Mouse (Mus musculus): ENCODE results near the gene Atg14. TPM values are rescaled to one million over a fixed set of nuclear protein-coding genes. Genes with fewer than 3 reads are reported as not detected.
"Not testable (repeated sequence)": the region's sequence is repeated elsewhere in the genome, so short reads cannot be mapped to it uniquely, and the experiment has no call there.

Atg14 gene
- polyA plus RNA-seq (2015; fragmentation: Nextera tagmentation; extraction: Ambion mirVana), result 17.3 and 17.4 TPM in 2 replicates

DNA sequence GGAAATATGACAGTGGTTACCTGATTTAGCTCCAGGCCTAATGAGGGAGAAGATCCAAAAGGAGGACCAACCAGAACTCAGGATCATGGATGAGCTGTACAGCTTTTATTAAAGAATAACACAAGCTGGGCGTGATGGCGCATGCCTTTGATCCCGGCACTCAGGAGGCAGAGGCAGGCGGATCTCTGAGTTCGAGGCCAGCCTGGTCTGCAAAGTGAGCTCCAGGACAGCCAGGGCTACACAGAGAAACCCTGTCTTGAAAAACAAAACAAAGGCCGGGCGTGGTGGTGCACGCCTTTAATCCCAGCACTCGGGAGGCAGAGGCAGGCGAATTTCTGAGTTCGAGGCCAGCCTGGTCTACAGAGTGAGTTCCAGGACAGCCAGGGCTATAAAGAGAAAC is at the start of gene Atg14:
Gene Atg14 (minus strand): TSS at position 101 of the 400 bp plus-strand sequence.
- not testable (repeated sequence) for H3K9me3 ChIP-seq; H3K27me3 ChIP-seq; H3K36me3 ChIP-seq; H3K4me2 ChIP-seq; H3K4me3 ChIP-seq; H3K4me1 ChIP-seq; H3K9ac ChIP-seq; H3K27ac ChIP-seq; ATAC-seq (ENCODE audit: insufficient number of reproducible peaks, low FRiP score, low TSS enrichment, low read depth)
- WGBS, result 93% methylated on average over 11 of the region's 11 CpGs

GRCm38 (mm10) chr14:47618891-47619290 is 48.4 kb upstream of the Atg14 start:
- Histone ChIP-seq H3K4me3 (no peak overlapping the region), H3K36me3 (no peaks in the 10 kb centered on the region), H3K27me3 (no peaks in the 10 kb centered on the region), H3K27ac (no peak overlapping the region), H3K4me1 (no peaks in the 10 kb centered on the region), H3K4me2 (no peak overlapping the region), H3K9me3 (no peaks in the 10 kb centered on the region), H3K9ac (no peak overlapping the region)
- no peak for ATAC-seq (ENCODE audit: insufficient number of reproducible peaks, low FRiP score, low TSS enrichment, low read depth)
- 77% methylated on average over 5 of the region's 5 CpGs for WGBS

DNA sequence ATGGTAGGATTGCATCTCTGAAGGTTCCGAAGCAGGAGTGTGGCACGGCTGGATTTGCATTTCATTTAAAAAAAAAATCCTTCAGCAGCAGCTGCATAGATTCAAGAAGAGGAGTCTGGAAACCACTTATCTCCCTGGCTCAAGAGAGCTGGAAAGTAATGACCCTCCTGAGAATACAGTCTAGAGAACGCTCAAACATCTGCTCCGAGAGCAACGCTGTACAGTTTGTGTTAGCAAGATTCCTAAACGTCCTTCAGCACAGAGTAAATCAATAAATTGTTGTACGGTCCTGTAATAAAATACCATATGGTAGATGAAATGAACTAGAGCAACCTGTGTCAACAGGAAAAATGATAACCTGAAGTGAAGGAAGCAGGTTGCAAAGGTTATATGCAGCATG is 42.8 kb upstream of the Atg14 start:
- H3K4me3 ChIP-seq, result no peak overlapping the region
- H3K9ac ChIP-seq, result no peak overlapping the region
- H3K36me3 ChIP-seq, result no peaks in the 10 kb centered on the region
- WGBS, result 37% methylated on average over 7 of the region's 7 CpGs
- H3K4me1 ChIP-seq, result 0 out of 2 replicates have a peak, but pooled peaks cover 2% of the 10 kb centered on the region
- H3K4me2 ChIP-seq, result no peak overlapping the region
- no peaks in the 10 kb centered on the region for H3K27me3 ChIP-seq
- no peaks in the 10 kb centered on the region for H3K9me3 ChIP-seq
- no peak overlapping the region for H3K27ac ChIP-seq
- ATAC-seq (ENCODE audit: insufficient number of reproducible peaks, low FRiP score, low TSS enrichment, low read depth), result no peak

DNA sequence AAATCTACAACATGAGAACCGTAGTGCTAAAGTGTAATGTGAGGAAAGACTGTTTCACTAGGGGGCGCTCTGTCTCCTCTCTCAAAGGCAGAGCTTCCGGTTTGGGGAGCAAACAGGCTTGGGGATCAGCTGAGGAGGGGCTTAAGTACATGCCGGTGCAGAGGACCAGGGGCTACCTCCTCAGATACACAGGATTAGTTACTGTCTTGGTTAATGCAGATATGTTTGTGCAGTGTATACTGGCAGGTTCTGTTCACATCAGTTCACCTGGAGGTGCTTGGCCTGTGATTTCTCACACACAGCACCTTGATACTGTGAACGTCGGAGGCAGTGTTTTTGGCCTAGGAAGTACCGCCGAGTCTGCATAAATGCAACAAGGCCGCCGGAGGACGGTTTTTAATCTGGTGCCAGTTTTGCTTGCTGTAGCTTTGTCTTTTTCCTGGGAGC is 27.5 kb upstream of the Atg14 start:
- no peak overlapping the region for H3K9ac ChIP-seq
- H3K27ac ChIP-seq, result 0 out of 2 replicates have a peak overlapping the region, but pooled peaks have one; percentile 38
- H3K4me1 ChIP-seq, result 0 out of 2 replicates have a peak, but pooled peaks cover 4% of the 10 kb centered on the region
- H3K4me3 ChIP-seq, result peak overlapping the region; percentile 23
- no peak for ATAC-seq (ENCODE audit: insufficient number of reproducible peaks, low FRiP score, low TSS enrichment, low read depth)
- H3K27me3 ChIP-seq, result no peaks in the 10 kb centered on the region
- H3K4me2 ChIP-seq, result peak overlapping the region; percentile 38
- WGBS, result 11% methylated on average over 11 of the region's 11 CpGs
- no peaks in the 10 kb centered on the region for H3K9me3 ChIP-seq
- H3K36me3 ChIP-seq, result no peaks in the 10 kb centered on the region

- 50% methylated on average over 7 of the region's 7 CpGs for WGBS
- Histone ChIP-seq H3K27ac (no peak overlapping the region), H3K9ac (no peak overlapping the region), H3K27me3 (no peaks in the 10 kb centered on the region), H3K9me3 (no peaks in the 10 kb centered on the region), H3K4me3 (no peak overlapping the region), H3K4me1 (0 out of 2 replicates have a peak, but pooled peaks cover 4% of the 10 kb centered on the region), H3K36me3 (no peaks in the 10 kb centered on the region), H3K4me2 (no peak overlapping the region)
- ATAC-seq (ENCODE audit: insufficient number of reproducible peaks, low FRiP score, low TSS enrichment, low read depth), result no peak
Measured at GRCm38 (mm10) chr14:47594426-47595103, 24.1 kb upstream of the Atg14 start.

GRCm38 (mm10) chr14:47590391-47590975 is 20.0 kb upstream of the Atg14 start:
- Histone ChIP-seq H3K9me3 (no peaks in the 10 kb centered on the region), H3K36me3 (no peaks in the 10 kb centered on the region), H3K27me3 (no peaks in the 10 kb centered on the region), H3K9ac (no peak overlapping the region), H3K4me2 (no peak overlapping the region), H3K4me1 (no peaks in the 10 kb centered on the region), H3K4me3 (no peak overlapping the region), H3K27ac (no peak overlapping the region)
- ATAC-seq (ENCODE audit: insufficient number of reproducible peaks, low FRiP score, low TSS enrichment, low read depth), result no peak
- 71% methylated on average over 10 of the region's 10 CpGs for WGBS

GRCm38 (mm10) chr14:47589444-47589843 is 19.0 kb upstream of the Atg14 start:
- no peaks in the 10 kb centered on the region for H3K27me3 ChIP-seq
- no peaks in the 10 kb centered on the region for H3K36me3 ChIP-seq
- no peak overlapping the region for H3K4me2 ChIP-seq
- ATAC-seq (ENCODE audit: insufficient number of reproducible peaks, low FRiP score, low TSS enrichment, low read depth), result no peak
- no peak overlapping the region for H3K4me3 ChIP-seq
- no peak overlapping the region for H3K9ac ChIP-seq
- WGBS, result 80% methylated on average over 1 of the region's 1 CpGs
- no peaks in the 10 kb centered on the region for H3K4me1 ChIP-seq
- no peaks in the 10 kb centered on the region for H3K9me3 ChIP-seq
- no peak overlapping the region for H3K27ac ChIP-seq

DNA sequence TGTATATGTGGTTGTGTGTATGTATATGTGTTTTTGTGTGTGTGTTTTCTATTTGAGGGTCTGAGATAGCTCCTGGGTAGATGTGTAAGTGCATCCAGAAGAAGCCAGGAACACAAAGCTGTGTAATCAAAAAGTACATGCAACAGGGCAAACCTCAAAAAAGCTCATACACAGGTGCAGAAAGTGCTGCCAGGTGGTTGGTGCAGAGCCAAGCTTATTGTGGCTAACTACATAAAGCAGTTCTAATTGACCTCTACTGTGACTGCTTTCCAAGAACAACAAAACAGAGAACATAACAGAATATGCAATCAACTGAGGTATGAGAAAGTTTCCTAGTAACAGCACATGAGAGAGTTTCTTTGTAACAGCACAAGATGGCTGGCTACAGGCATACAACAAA is 13.9 kb upstream of the Atg14 start:
- H3K27ac ChIP-seq, result no peak overlapping the region
- H3K4me1 ChIP-seq, result no peaks in the 10 kb centered on the region
- no peak overlapping the region for H3K9ac ChIP-seq
- ATAC-seq (ENCODE audit: insufficient number of reproducible peaks, low FRiP score, low TSS enrichment, low read depth), result no peak
- H3K27me3 ChIP-seq, result no peaks in the 10 kb centered on the region
- no peak overlapping the region for H3K4me3 ChIP-seq
- no peaks in the 10 kb centered on the region for H3K36me3 ChIP-seq
- H3K9me3 ChIP-seq, result no peaks in the 10 kb centered on the region
- H3K4me2 ChIP-seq, result no peak overlapping the region

DNA sequence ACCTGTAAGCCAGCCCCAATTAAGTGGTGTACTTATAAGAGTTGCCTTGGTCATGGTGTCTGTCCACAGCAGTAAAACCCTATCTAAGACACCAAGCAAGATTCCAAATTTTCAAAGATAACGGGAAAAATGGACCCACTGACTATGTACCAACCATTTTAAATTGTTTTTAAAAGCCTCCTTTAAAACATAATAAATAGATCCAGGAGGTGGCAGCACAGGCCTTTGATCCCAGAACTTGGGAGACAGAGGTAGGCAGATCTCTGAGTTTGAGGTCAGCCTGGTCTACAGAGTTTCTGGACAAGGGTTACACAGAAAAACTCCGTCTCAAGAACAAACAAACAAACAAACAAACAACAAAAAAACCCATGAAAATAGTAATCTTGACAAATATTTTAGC is 11.2 kb upstream of the Atg14 start:
- Histone ChIP-seq H3K9me3 (no peaks in the 10 kb centered on the region), H3K4me3 (no peak overlapping the region), H3K36me3 (no peaks in the 10 kb centered on the region), H3K27me3 (no peaks in the 10 kb centered on the region), H3K4me1 (no peaks in the 10 kb centered on the region), H3K9ac (no peak overlapping the region), H3K4me2 (no peak overlapping the region), H3K27ac (no peak overlapping the region)
- no peak for ATAC-seq (ENCODE audit: insufficient number of reproducible peaks, low FRiP score, low TSS enrichment, low read depth)
- 64% methylated on average over 2 of the region's 2 CpGs for WGBS

- Histone ChIP-seq H3K36me3 (no peaks in the 10 kb centered on the region), H3K4me3 (no peak overlapping the region), H3K4me2 (no peak overlapping the region), H3K4me1 (no peaks in the 10 kb centered on the region), H3K9me3 (no peaks in the 10 kb centered on the region), H3K27ac (no peak overlapping the region), H3K27me3 (no peaks in the 10 kb centered on the region), H3K9ac (no peak overlapping the region)
- no peak for ATAC-seq (ENCODE audit: insufficient number of reproducible peaks, low FRiP score, low TSS enrichment, low read depth)
- WGBS, result 48% methylated on average over 1 of the region's 1 CpGs
Measured at GRCm38 (mm10) chr14:47581280-47581679, 10.8 kb upstream of the Atg14 start.

DNA sequence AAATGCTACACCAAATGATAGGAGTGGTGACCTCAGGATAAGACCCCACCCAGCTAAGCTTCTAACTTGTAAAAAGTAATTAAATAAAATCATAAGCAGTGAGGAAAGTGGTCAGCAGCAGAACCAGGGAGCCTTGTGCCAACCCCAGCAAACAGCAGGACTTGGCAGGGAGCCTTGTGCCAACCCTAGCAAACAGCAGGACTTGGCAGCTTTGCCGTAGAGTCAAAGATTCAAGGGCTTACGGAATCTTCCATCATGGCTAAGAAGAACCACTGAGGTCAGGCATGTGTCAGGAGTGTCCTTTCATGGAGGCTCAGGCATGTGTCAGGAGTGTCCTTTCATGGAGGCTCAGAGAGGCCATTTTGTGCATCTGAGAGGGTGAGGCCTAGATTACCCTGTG is 7.6 kb upstream of the Atg14 start:
- H3K9me3 ChIP-seq, result no peaks in the 10 kb centered on the region
- ATAC-seq (ENCODE audit: insufficient number of reproducible peaks, low FRiP score, low TSS enrichment, low read depth), result no peak

GRCm38 (mm10) chr14:47576687-47577086 is 6.2 kb upstream of the Atg14 start:
- H3K36me3 ChIP-seq, result no peaks in the 10 kb centered on the region
- H3K4me2 ChIP-seq, result no peak overlapping the region
- no peak for ATAC-seq (ENCODE audit: insufficient number of reproducible peaks, low FRiP score, low TSS enrichment, low read depth)
- no peak overlapping the region for H3K9ac ChIP-seq
- no peaks in the 10 kb centered on the region for H3K4me1 ChIP-seq
- no peak overlapping the region for H3K4me3 ChIP-seq
- no peak overlapping the region for H3K27ac ChIP-seq
- no peaks in the 10 kb centered on the region for H3K27me3 ChIP-seq
- no peaks in the 10 kb centered on the region for H3K9me3 ChIP-seq
- 55% methylated on average over 4 of the region's 4 CpGs for WGBS

More for the DNA sequence above, 7.6 kb upstream of the Atg14 start:
- Histone ChIP-seq H3K4me2 (no peak overlapping the region), H3K36me3 (no peaks in the 10 kb centered on the region), H3K4me3 (no peak overlapping the region), H3K27me3 (no peaks in the 10 kb centered on the region), H3K27ac (no peak overlapping the region), H3K9ac (no peak overlapping the region), H3K4me1 (no peaks in the 10 kb centered on the region)
- 77% methylated on average over 2 of the region's 2 CpGs for WGBS

Measured in limb, embryonic 15.5 days (tissue).